14 mouse cellular contexts compared by ENCODE assay signal in the genomic region with DNA sequence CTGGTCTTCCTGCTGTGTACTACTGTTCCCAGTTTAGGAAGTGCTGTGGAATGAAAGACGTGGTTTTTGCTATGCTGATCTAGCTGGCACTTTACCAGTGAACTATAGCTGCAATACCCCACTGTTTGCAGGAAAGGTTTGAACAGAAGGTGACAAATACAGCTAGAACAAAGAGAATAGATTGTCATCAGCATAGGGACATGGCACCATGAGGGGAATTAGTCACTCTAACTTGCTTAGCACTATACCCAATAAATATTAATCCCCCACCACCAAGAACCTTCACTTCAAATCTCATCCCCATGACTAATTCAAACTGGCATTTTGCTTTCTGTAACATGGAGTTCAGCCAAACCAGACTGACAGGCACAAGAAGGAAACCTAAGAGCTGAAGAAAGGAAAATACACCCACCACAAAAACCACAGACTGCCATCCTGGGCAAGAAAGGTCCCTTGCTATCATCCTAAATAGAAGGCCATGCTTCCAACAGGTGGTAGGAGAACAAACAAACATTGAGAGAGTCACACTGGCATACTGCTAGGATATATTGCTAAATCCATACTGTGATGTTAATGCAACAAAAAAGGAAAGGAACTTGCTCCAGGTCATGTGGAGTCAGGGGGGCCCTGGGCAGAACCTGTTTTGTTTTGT.
DNase-seq lines count a peak whose midpoint lies in the region; ATAC-seq lines count a peak whose summit lies in the region.
"Had no signal": no experiment of that assay in that cellular context is flagged by ENCODE, and none has a peak within 500 bp of the region (broad histone marks: within the 10 kb centered on the region; RNA-seq: fewer than 3 reads in every experiment).

No protein-coding gene starts in this region.

- no peak overlapping the region for H3K4me3 ChIP-seq in hindbrain, embryonic 16.5 days (ENCODE audit: low read length)
- no peak overlapping the region for H3K4me3 ChIP-seq in hindbrain, embryonic 10.5 days

- H3K4me2 ChIP-seq in hindbrain, embryonic 16.5 days (ENCODE audit: low read length) = no peak overlapping the region
- H3K4me2 ChIP-seq: heart, embryonic 11.5 days had no signal

- no peak overlapping the region for H3K9ac ChIP-seq in hindbrain, embryonic 16.5 days (ENCODE audit: low read depth, low read length)

- H3K27ac ChIP-seq in hindbrain, embryonic 16.5 days (ENCODE audit: low read depth, low read length) = no peak overlapping the region
- no peak overlapping the region for H3K27ac ChIP-seq in hindbrain, embryonic 10.5 days

- H3K27me3 ChIP-seq in hindbrain, embryonic 16.5 days (replicated peaks; ENCODE audit: control insufficient read depth, insufficient read depth, low read length) = no peaks in the 10 kb centered on the region; the same call in 1 of the 2 replicates
- H3K27me3 ChIP-seq in hindbrain, embryonic 10.5 days (ENCODE audit: insufficient read depth, poor library complexity, severe bottlenecking) = peaks cover 53% of the 10 kb centered on the region

- WGBS in hindbrain, embryonic 16.5 days = 50% methylated on average over 1 of the region's 1 CpGs
- 69% methylated on average over 1 of the region's 1 CpGs for WGBS in hindbrain, embryonic 10.5 days

- ATAC-seq in hindbrain, embryonic 16.5 days = 0 out of 2 replicates have a peak, but pooled peaks have one; percentile 45
- ATAC-seq: CD4-positive, CD25-positive, alpha-beta regulatory T cell, adult 4 months; inflammation-experienced regulatory T-cells, adult 6 months had no signal

- intact Hi-C loops in left cerebral cortex, postnatal 14 days (cut with DNase I) = no loop called here

- DNase-seq in cerebellum, adult 8-10 months = peak; percentile 17
- no peak for DNase-seq in cerebellum, postnatal 4 days (ENCODE audit: low spot score in 2 of 2)
- no peak for DNase-seq in hindbrain, embryonic 10.5 days (ENCODE audit: low spot score)
- DNase-seq in 3134 (ENCODE audit: extremely low read depth, insufficient read length, low spot score) = peak; percentile 15
- DNase-seq in Muller cell, postnatal 12 days (ENCODE audit: inconsistent ontology term) = peak; percentile 63
- DNase-seq in left cerebral cortex, postnatal 14 days (ENCODE audit: low spot score in 2 of 2) = no peak
- no peak for DNase-seq in kidney, adult 8-10 months
- DNase-seq: gastrocnemius, postnatal 36 days; lung, adult 2 months; thymus, postnatal 14 days had no signal

- H3K4me1 ChIP-seq in hindbrain, embryonic 16.5 days (ENCODE audit: control insufficient read depth, insufficient read depth, low read depth, low read length) = no peaks in the 10 kb centered on the region
- H3K4me1 ChIP-seq in hindbrain, embryonic 10.5 days (replicated peaks) = no peaks in the 10 kb centered on the region

- no peaks in the 10 kb centered on the region for H3K9me3 ChIP-seq in hindbrain, embryonic 16.5 days (ENCODE audit: control insufficient read depth, low read length)
- no peaks in the 10 kb centered on the region for H3K9me3 ChIP-seq in hindbrain, embryonic 10.5 days

- H3K36me3 ChIP-seq in hindbrain, embryonic 16.5 days (ENCODE audit: control insufficient read depth, insufficient read depth, low read length) = no peaks in the 10 kb centered on the region
- no peaks in the 10 kb centered on the region for H3K36me3 ChIP-seq in hindbrain, embryonic 10.5 days

Comparison
In these comparisons a context has a peak if more than half of its experiments do, and no peak if none do; other contexts are left out.
1. DNase-seq: peak in cerebellum, adult 8-10 months (single experiment), 3134 (single experiment) and Muller cell, postnatal 12 days (single experiment); none in cerebellum, postnatal 4 days (0 of 2), hindbrain, embryonic 10.5 days (single experiment), left cerebral cortex, postnatal 14 days (0 of 2) and kidney, adult 8-10 months (0 of 2).